Mouse (Mus musculus): ENCODE data around the gene Babam2.

- TF ChIP-seq CTCF (IDR thresholded peaks at IDR 0.05; ENCODE audit: low read depth) (no peak), EP300 (IDR thresholded peaks at IDR 0.05; ENCODE audit: low read depth) (no peak)
Measured at GRCm38 (mm10) chr5:32134051-32134732, 436.7 kb downstream of the Babam2 start.
